9 mouse cellular contexts compared by ENCODE assay signal in the genomic region with DNA sequence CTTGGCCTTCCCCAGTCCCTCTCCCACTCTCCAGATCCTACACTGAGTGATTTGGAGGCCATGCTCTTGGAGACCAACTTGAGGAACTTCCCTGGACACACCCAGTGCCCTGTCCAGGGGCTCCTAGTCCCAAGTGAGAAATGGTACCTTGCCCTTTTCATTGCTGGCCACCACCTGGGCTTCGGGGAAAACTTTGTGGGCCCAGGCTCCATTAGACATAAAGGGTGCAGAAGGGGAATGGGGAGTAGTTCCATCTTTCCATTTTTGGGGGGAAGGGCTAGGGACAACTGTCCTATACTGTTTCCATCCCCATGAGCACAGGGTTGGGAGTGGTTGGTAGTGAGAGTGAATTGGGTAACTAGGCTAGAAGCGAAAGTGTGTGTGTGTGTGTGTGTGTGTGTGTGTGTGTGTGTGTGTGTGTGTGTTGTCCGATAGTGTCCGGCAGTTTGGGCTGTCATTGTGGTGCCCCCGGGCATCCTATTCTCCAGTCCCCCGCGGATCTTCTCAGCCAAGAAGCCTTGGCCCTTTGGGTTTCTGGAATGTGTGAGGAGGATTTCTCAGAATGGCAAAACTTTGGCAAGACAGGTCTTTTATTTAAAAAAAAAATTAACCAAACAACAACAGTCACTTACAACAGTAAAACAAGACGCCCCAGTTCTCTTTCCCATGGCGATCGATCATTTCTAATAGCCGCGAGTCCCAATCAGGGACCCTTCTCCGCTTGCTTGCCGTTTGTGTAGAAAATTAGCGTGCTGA. TPM values are rescaled to one million over a fixed set of nuclear protein-coding genes. Genes with fewer than 3 reads are reported as not detected.
DNase-seq lines count a peak whose midpoint lies in the region; ATAC-seq and TF ChIP-seq lines count a peak whose summit lies in the region.
"Had no signal": no experiment of that assay in that cellular context is flagged by ENCODE, and none has a peak within 500 bp of the region (broad histone marks: within the 10 kb centered on the region; RNA-seq: fewer than 3 reads in every experiment).

No protein-coding gene starts in this region.

- H3K36me3 ChIP-seq in E14TG2a.4 (ENCODE audit: insufficient read depth, low read length) = no peaks in the 10 kb centered on the region
- H3K36me3 ChIP-seq in forebrain, postnatal 0 days (ENCODE audit: insufficient read depth) = no peaks in the 10 kb centered on the region
- H3K36me3 ChIP-seq in intestine, postnatal 0 days (ENCODE audit: control insufficient read depth, insufficient read depth) = no peaks in the 10 kb centered on the region
- peaks cover 5% of the 10 kb centered on the region; the same call in 1 of the 2 replicates for H3K36me3 ChIP-seq in neural tube, embryonic 13.5 days
- H3K36me3 ChIP-seq: G1E had no signal

- no peak for TF ChIP-seq CTCF in E14TG2a.4 (conservative IDR thresholded peaks at IDR 0.05; ENCODE audit: low read length)
- TF ChIP-seq CTCF in forebrain, postnatal 0 days (IDR thresholded peaks at IDR 0.05; ENCODE audit: low read depth) = no peak
- no peak for TF ChIP-seq CTCF in intestine, postnatal 0 days (IDR thresholded peaks at IDR 0.05; ENCODE audit: low read depth)

- intact Hi-C loops in gastrocnemius, postnatal 14 days (cut with DNase I; ENCODE audit: low total_unique reads) = no loop called here

- H3K9me3 ChIP-seq in E14TG2a.4 (ENCODE audit: low read length) = no peaks in the 10 kb centered on the region
- H3K9me3 ChIP-seq in forebrain, postnatal 0 days (ENCODE audit: low read length) = no peaks in the 10 kb centered on the region
- no peaks in the 10 kb centered on the region for H3K9me3 ChIP-seq in intestine, postnatal 0 days (ENCODE audit: control insufficient read depth)
- H3K9me3 ChIP-seq in neural tube, embryonic 13.5 days = no peaks in the 10 kb centered on the region
- H3K9me3 ChIP-seq: G1E had no signal

- WGBS in forebrain, postnatal 0 days = 3% methylated on average over 15 of the region's 15 CpGs
- 5% methylated on average over 15 of the region's 15 CpGs for WGBS in intestine, postnatal 0 days
- 3% methylated on average over 15 of the region's 15 CpGs for WGBS in neural tube, embryonic 13.5 days

- peak; percentile 18 for DNase-seq in gastrocnemius, adult 18-20 months (ENCODE audit: low spot score)
- DNase-seq in gastrocnemius, postnatal 14 days = no peak
- no peak for DNase-seq in forebrain, postnatal 0 days
- DNase-seq in layer of hippocampus, postnatal 25 days (ENCODE audit: extremely low spot score in 1 of 2, low spot score in 1 of 2) = no peak
- no peak for DNase-seq in thymus, postnatal 14 days

- H3K4me2 ChIP-seq in forebrain, postnatal 0 days (ENCODE audit: low read depth) = peak overlapping the region; percentile 35
- H3K4me2 ChIP-seq in intestine, postnatal 0 days (replicated peaks; ENCODE audit: low read depth) = peak overlapping the region; percentile 61
- peak overlapping the region; percentile 86 for H3K4me2 ChIP-seq in neural tube, embryonic 13.5 days

- H3K9ac ChIP-seq in forebrain, postnatal 0 days = peak overlapping the region; percentile 22; the same call in 1 of the 2 replicates
- no peak overlapping the region for H3K9ac ChIP-seq in intestine, postnatal 0 days (ENCODE audit: low read depth, low read length)
- peak overlapping the region; percentile 99 for H3K9ac ChIP-seq in neural tube, embryonic 13.5 days

- H3K4me1 ChIP-seq in E14TG2a.4 (replicated peaks; ENCODE audit: low read depth, low read length) = peaks cover 48% of the 10 kb centered on the region
- H3K4me1 ChIP-seq in forebrain, postnatal 0 days (ENCODE audit: insufficient read depth) = 0 out of 2 replicates have a peak, but pooled peaks cover 2% of the 10 kb centered on the region
- no peaks in the 10 kb centered on the region for H3K4me1 ChIP-seq in intestine, postnatal 0 days (replicated peaks; ENCODE audit: control insufficient read depth, insufficient read depth, low read length)
- H3K4me1 ChIP-seq in neural tube, embryonic 13.5 days (replicated peaks) = peaks cover 48% of the 10 kb centered on the region

- peaks cover 73% of the 10 kb centered on the region for H3K27me3 ChIP-seq in E14TG2a.4 (ENCODE audit: insufficient read depth, low read length)
- H3K27me3 ChIP-seq in forebrain, postnatal 0 days (ENCODE audit: insufficient read depth, low read length) = peaks cover 65% of the 10 kb centered on the region
- H3K27me3 ChIP-seq in intestine, postnatal 0 days (replicated peaks; ENCODE audit: control insufficient read depth, insufficient read depth, low read length) = peaks cover 76% of the 10 kb centered on the region
- H3K27me3 ChIP-seq in neural tube, embryonic 13.5 days = peaks cover 25% of the 10 kb centered on the region

- no peak for ATAC-seq in forebrain, postnatal 0 days
- ATAC-seq in intestine, postnatal 0 days = no peak
- ATAC-seq in neural tube, embryonic 13.5 days (ENCODE audit: low read depth) = no peak

- peak overlapping the region; percentile 45 for H3K4me3 ChIP-seq in E14TG2a.4 (replicated peaks; ENCODE audit: low read length)
- peak overlapping the region; percentile 43 for H3K4me3 ChIP-seq in forebrain, postnatal 0 days (ENCODE audit: low read depth, low read length)
- H3K4me3 ChIP-seq in intestine, postnatal 0 days (ENCODE audit: low read depth, low read length) = peak overlapping the region; percentile 52
- H3K4me3 ChIP-seq in neural tube, embryonic 13.5 days = peak overlapping the region; percentile 81

- peak overlapping the region; percentile 35; the same call in 1 of the 2 replicates for H3K27ac ChIP-seq in forebrain, postnatal 0 days (ENCODE audit: low read depth, low read length)
- no peak overlapping the region for H3K27ac ChIP-seq in intestine, postnatal 0 days (ENCODE audit: low read depth, low read length)
- H3K27ac ChIP-seq in neural tube, embryonic 13.5 days (replicated peaks) = peak overlapping the region; percentile 97

RNA-seq across cellular contexts. Expression of gene Ebf1, which starts 2.2 kb away (rescaled TPM):
- total RNA-seq in gastrocnemius, adult 18-20 months (2021) = 1 to 10 TPM; 5.5 to 8.2 TPM
- 10 to 100 TPM; 15.8 to 18.3 TPM for total RNA-seq in gastrocnemius, postnatal 14 days (2021)
- total RNA-seq in forebrain, postnatal 0 days (2014; rRNA removed) = 12.9 and 13.0 TPM in 2 replicates
- polyA plus RNA-seq in forebrain, postnatal 0 days (2015; fragmentation: Nextera tagmentation; extraction: Ambion mirVana) = 15.6 and 20.6 TPM in 2 replicates
- polyA plus RNA-seq in intestine, postnatal 0 days (2015; fragmentation: Nextera tagmentation; extraction: Ambion mirVana) = 4.0 and 4.3 TPM in 2 replicates
- polyA plus RNA-seq in neural tube, embryonic 13.5 days (2015; fragmentation: Nextera tagmentation; extraction: Ambion mirVana) = 182 and 184 TPM in 2 replicates
- 1 to 10 TPM; 3.5 to 4.6 TPM for total RNA-seq in layer of hippocampus, postnatal 25 days (2021)
- polyA plus RNA-seq: G1E had no signal

Comparison
In these comparisons a context has a peak if more than half of its experiments do, and no peak if none do; other contexts are left out.
1. H3K4me2 ChIP-seq: peak in every context shown above with its lines; median percentile 86 in neural tube, embryonic 13.5 days; 61 in intestine, postnatal 0 days; 35 in forebrain, postnatal 0 days.